Mouse (Mus musculus): ENCODE measurements at regions not wholly inside any gene's neighbourhood (a gene's known extent, or its start where the extent isn't known, plus 50 kb on each side); places are given as distances from the start of the nearest gene placed in this dataset.

- TF ChIP-seq CTCF (IDR thresholded peaks at IDR 0.05; ENCODE audit: low read depth) (no peak), EP300 (IDR thresholded peaks at IDR 0.05; ENCODE audit: low read depth) (no peak)
Observed at GRCm38 (mm10) chr5:111890800-111891199, 157.1 kb downstream of the Gm26897 start.

All from liver, postnatal 0 days (tissue).